ENCODE assay signal across 25 mouse cellular contexts in the genomic region with DNA sequence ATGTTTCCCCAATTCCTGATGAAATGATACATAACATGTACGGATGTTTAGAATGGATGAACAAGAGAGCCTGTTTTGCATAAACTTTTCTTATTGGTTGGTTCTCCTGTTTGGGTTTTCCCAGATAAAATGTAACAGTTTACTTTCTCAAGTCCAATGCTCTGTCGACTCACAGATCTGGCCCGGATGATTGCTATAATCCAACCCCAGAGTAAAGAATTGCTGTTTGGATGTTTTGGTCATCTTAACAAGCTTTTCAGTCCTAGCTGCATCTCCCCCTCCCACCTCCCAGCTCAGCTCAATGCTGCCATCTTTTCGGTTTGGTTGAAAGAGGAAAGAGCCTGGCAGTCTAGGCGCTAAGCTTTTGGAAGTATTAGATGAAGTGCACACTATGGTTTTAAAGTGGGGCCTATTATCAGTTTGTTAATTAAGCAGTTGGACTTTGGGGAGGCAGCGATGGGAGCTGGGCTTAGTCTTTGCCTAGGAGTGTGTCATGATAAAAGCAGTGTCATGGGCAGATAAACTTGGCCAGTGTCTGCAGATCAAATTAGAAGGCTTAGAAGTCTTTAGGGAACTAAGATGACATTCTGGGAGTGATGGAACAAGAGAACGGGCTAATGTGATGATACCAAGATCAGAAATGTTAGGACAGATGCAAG. TPM values are rescaled to one million over a fixed set of nuclear protein-coding genes. Genes with fewer than 3 reads are reported as not detected.
DNase-seq lines count a peak whose midpoint lies in the region; ATAC-seq and TF ChIP-seq lines count a peak whose summit lies in the region.
"Had no signal": no experiment of that assay in that cellular context is flagged by ENCODE, and none has a peak within 500 bp of the region (broad histone marks: within the 10 kb centered on the region; RNA-seq: fewer than 3 reads in every experiment).

No protein-coding gene starts in this region.

- H3K4me1 ChIP-seq in CH12.LX (ENCODE audit: control insufficient read depth in 1 of 2, insufficient read depth in 2 of 2) = peaks cover 7 to 12% of the 10 kb centered on the region in 2 experiments; a peak in 3 of 4 replicates
- H3K4me1 ChIP-seq in liver, embryonic 13.5 days (replicated peaks) = peaks cover 84% of the 10 kb centered on the region
- H3K4me1 ChIP-seq in forebrain, embryonic 10.5 days = peaks cover 40% of the 10 kb centered on the region
- H3K4me1 ChIP-seq in neural tube, embryonic 15.5 days = peaks cover 30% of the 10 kb centered on the region

- H3K27ac ChIP-seq in gastrocnemius, adult 2 months = peak overlapping the region; percentile 94; the same call in 1 of the 2 replicates
- no peak overlapping the region for H3K27ac ChIP-seq in CH12.LX (ENCODE audit: insufficient read depth, low read depth)
- peak overlapping the region; percentile 99 for H3K27ac ChIP-seq in liver, embryonic 13.5 days
- no peak overlapping the region for H3K27ac ChIP-seq in forebrain, embryonic 10.5 days
- H3K27ac ChIP-seq in neural tube, embryonic 15.5 days (replicated peaks) = no peak overlapping the region
- H3K27ac ChIP-seq: hindbrain, embryonic 10.5 days; midbrain, embryonic 12.5 days had no signal

- dilution Hi-C loops in CH12.LX (cut with MboI; ENCODE audit: extremely low pct_ligation_motif_present, extremely low pct_unique_long_range_greater_than_20kb, low sequenced_read_pairs) = no loop called here

- H3K27me3 ChIP-seq in CH12.LX (replicated peaks) = peaks cover 26% of the 10 kb centered on the region
- no peaks in the 10 kb centered on the region for H3K27me3 ChIP-seq in liver, embryonic 13.5 days
- 0 out of 2 replicates have a peak, but pooled peaks cover 6% of the 10 kb centered on the region for H3K27me3 ChIP-seq in forebrain, embryonic 10.5 days (ENCODE audit: poor library complexity, severe bottlenecking)
- no peaks in the 10 kb centered on the region for H3K27me3 ChIP-seq in neural tube, embryonic 15.5 days (replicated peaks)
- H3K27me3 ChIP-seq: embryonic facial prominence, embryonic 15.5 days had no signal

- intact Hi-C loops in gastrocnemius, adult 2 months (cut with DNase I) = loop anchor here (10.0 kb wide), 1 partner anchor 278 kb away; no protein-coding TSS in a partner anchor

- 12% methylated on average over 7 of the region's 7 CpGs for WGBS in liver, embryonic 13.5 days (ENCODE audit: insufficient replicate concordance)
- 73% methylated on average over 7 of the region's 7 CpGs for WGBS in forebrain, embryonic 10.5 days
- WGBS in neural tube, embryonic 15.5 days = 79% methylated on average over 7 of the region's 7 CpGs

- no peak for TF ChIP-seq POLR2A in CH12.LX (IDR thresholded peaks at IDR 0.05; ENCODE audit: low read depth, low read length)

- H3K9me3 ChIP-seq in CH12.LX (replicated peaks; ENCODE audit: low read length) = peaks cover 3% of the 10 kb centered on the region
- H3K9me3 ChIP-seq in liver, embryonic 13.5 days (replicated peaks) = no peaks in the 10 kb centered on the region
- H3K9me3 ChIP-seq in forebrain, embryonic 10.5 days = no peaks in the 10 kb centered on the region
- no peaks in the 10 kb centered on the region for H3K9me3 ChIP-seq in neural tube, embryonic 15.5 days (replicated peaks)
- H3K9me3 ChIP-seq: embryonic facial prominence, embryonic 15.5 days; hindbrain, embryonic 10.5 days; limb, embryonic 10.5 days; midbrain, embryonic 12.5 days had no signal

- H3K9ac ChIP-seq in CH12.LX (ENCODE audit: insufficient read depth, low read depth) = no peak overlapping the region
- peak overlapping the region; percentile 75 for H3K9ac ChIP-seq in liver, embryonic 13.5 days
- no peak overlapping the region for H3K9ac ChIP-seq in neural tube, embryonic 15.5 days (replicated peaks)
- H3K9ac ChIP-seq: embryonic facial prominence, embryonic 15.5 days; midbrain, embryonic 12.5 days had no signal

- TF ChIP-seq EP300 in CH12.LX (IDR thresholded peaks at IDR 0.05; ENCODE audit: low read length) = no peak

- no peak overlapping the region for H3K4me3 ChIP-seq in gastrocnemius, adult 2 months
- no peak overlapping the region for H3K4me3 ChIP-seq in CH12.LX (replicated peaks in 1 of 3; ENCODE audit: low read depth in 2 of 3, low read length in 2 of 3, poor library complexity in 1 of 3)
- H3K4me3 ChIP-seq in liver, embryonic 13.5 days (replicated peaks) = peak overlapping the region; percentile 89
- H3K4me3 ChIP-seq in forebrain, embryonic 10.5 days = no peak overlapping the region
- H3K4me3 ChIP-seq in neural tube, embryonic 15.5 days (replicated peaks) = no peak overlapping the region
- H3K4me3 ChIP-seq: hindbrain, embryonic 10.5 days; midbrain, embryonic 12.5 days had no signal

- no peaks in the 10 kb centered on the region for H3K36me3 ChIP-seq in CH12.LX (replicated peaks in 1 of 2; ENCODE audit: control insufficient read depth in 1 of 2, insufficient read depth in 1 of 2, low read length in 1 of 2)
- no peaks in the 10 kb centered on the region for H3K36me3 ChIP-seq in liver, embryonic 13.5 days
- no peaks in the 10 kb centered on the region for H3K36me3 ChIP-seq in forebrain, embryonic 10.5 days (replicated peaks)
- H3K36me3 ChIP-seq in neural tube, embryonic 15.5 days = no peaks in the 10 kb centered on the region
- H3K36me3 ChIP-seq: embryonic facial prominence, embryonic 15.5 days; hindbrain, embryonic 10.5 days; limb, embryonic 10.5 days; midbrain, embryonic 12.5 days had no signal

- TF ChIP-seq CTCF in gastrocnemius, adult 2 months (IDR thresholded peaks at IDR 0.05) = no peak
- no peak for TF ChIP-seq CTCF in CH12.LX (conservative IDR thresholded peaks at IDR 0.05 in 1 of 2, IDR thresholded peaks at IDR 0.05 in 1 of 2; ENCODE audit: low read depth in 2 of 2, low read length in 2 of 2)

- ATAC-seq in liver, embryonic 13.5 days (ENCODE audit: low read depth) = peak; percentile 34
- ATAC-seq in neural tube, embryonic 15.5 days (ENCODE audit: low FRiP score) = no peak
- ATAC-seq: forebrain, embryonic 14.5 days had no signal

- in situ Hi-C loops in CH12.LX (cut with MboI; ENCODE audit: low pct_ligation_motif_present, low pct_unique_long_range_greater_than_20kb, low sequenced_read_pairs) = no loop called here

- no peak for DNase-seq in gastrocnemius, adult 2 months
- no peak for DNase-seq in gastrocnemius, postnatal 25 days
- DNase-seq in CH12.LX (ENCODE audit: extremely low read depth) = no peak
- DNase-seq in c-Kit-positive CD71-positive TER-119-positive erythroid progenitor cells, embryonic 14.5 days (ENCODE audit: low spot score) = peak; percentile 88
- DNase-seq in liver, embryonic 13.5 days = peak; percentile 76
- no peak for DNase-seq in forebrain, embryonic 10.5 days (ENCODE audit: extremely low spot score, low spot score)
- DNase-seq in frontal cortex, postnatal 25 days (ENCODE audit: low spot score in 2 of 2) = no peak
- DNase-seq: adrenal gland, adult 8-10 months; cerebellum, adult 11-12 months; cerebellum, postnatal 14 days; embryo, embryonic 11 days; gastrocnemius, postnatal 36 days; kidney, adult 8-10 months; kidney, postnatal 36 days; layer of hippocampus, adult 9-11 months; lung, adult 2 months; lung, postnatal 36 days; thymus, adult 18-20 months; thymus, postnatal 4 days had no signal

- peak overlapping the region; percentile 63; the same call in 1 of the 2 replicates for H3K4me2 ChIP-seq in CH12.LX (ENCODE audit: insufficient read depth, low read depth, poor library complexity, severe bottlenecking)
- peak overlapping the region; percentile 89 for H3K4me2 ChIP-seq in liver, embryonic 13.5 days
- H3K4me2 ChIP-seq in neural tube, embryonic 15.5 days = no peak overlapping the region

- TF ChIP-seq RAD21 in CH12.LX (IDR thresholded peaks at IDR 0.05; ENCODE audit: low read depth, low read length) = no peak

- H3K79me2 ChIP-seq in CH12.LX (replicated peaks; ENCODE audit: control insufficient read depth, extremely low read depth, insufficient read depth, poor library complexity, severe bottlenecking) = no peaks in the 10 kb centered on the region

TF ChIP-seq in CH12.LX, 34 proteins besides CTCF, POLR2A, EP300 and RAD21 (continues in another document):
- no peak for TF ChIP-seq USF1 (IDR thresholded peaks at IDR 0.05; ENCODE audit: low read depth, low read length)
- TF ChIP-seq GABPA (IDR thresholded peaks at IDR 0.05; ENCODE audit: insufficient replicate concordance, low read depth, low read length) = no peak
- TF ChIP-seq CHD2 (IDR thresholded peaks at IDR 0.05; ENCODE audit: low read length) = no peak
- no peak for TF ChIP-seq ZMIZ1 (IDR thresholded peaks at IDR 0.05; ENCODE audit: low read depth, low read length)
- TF ChIP-seq JUN (IDR thresholded peaks at IDR 0.05; ENCODE audit: insufficient read depth, low read depth, low read length) = no peak
- TF ChIP-seq MEF2A (IDR thresholded peaks at IDR 0.05; ENCODE audit: borderline replicate concordance, low read depth, low read length) = no peak
- TF ChIP-seq PAX5 (IDR thresholded peaks at IDR 0.05; ENCODE audit: low read length) = no peak
- TF ChIP-seq USF2 (conservative IDR thresholded peaks at IDR 0.05; ENCODE audit: low read depth, low read length) = no peak
- no peak for TF ChIP-seq KAT2A (IDR thresholded peaks at IDR 0.05; ENCODE audit: insufficient replicate concordance, low read length)
- TF ChIP-seq MAZ (IDR thresholded peaks at IDR 0.05; ENCODE audit: low read depth, low read length) = no peak
- no peak for TF ChIP-seq TCF12 (IDR thresholded peaks at IDR 0.05; ENCODE audit: low read depth, low read length)
- TF ChIP-seq MYC (IDR thresholded peaks at IDR 0.05; ENCODE audit: low read depth, low read length) = no peak
- no peak for TF ChIP-seq MAX (IDR thresholded peaks at IDR 0.05; ENCODE audit: low read length)

RNA-seq across cellular contexts. Expression of a gene that starts 1.2 kb away (rescaled TPM):
- total RNA-seq in gastrocnemius, adult 2 months (2021) = 10 to 100 TPM; 53.0 to 60.8 TPM
- 10 to 100 TPM; 59.7 to 64.9 TPM for total RNA-seq in gastrocnemius, postnatal 25 days (2021)
- 0.92 and 2.0 TPM in 2 replicates for total RNA-seq in CH12.LX (2012; rRNA removed)
- 1.9 and 2.2 TPM in 2 replicates for total RNA-seq in CH12.LX (2014; rRNA removed)
- 1.4 and 1.8 TPM in 2 replicates for polyA plus RNA-seq in CH12.LX (2012; ENCODE audit: insufficient read length, low read depth)
- polyA plus RNA-seq in liver, embryonic 13.5 days (2015; fragmentation: Nextera tagmentation; extraction: Ambion mirVana) = 28.3 and 29.1 TPM in 2 replicates
- polyA plus RNA-seq in forebrain, embryonic 10.5 days (2016; fragmentation: Nextera tagmentation; extraction: Ambion mirVana) = 15.7 and 18.4 TPM in 2 replicates
- polyA plus RNA-seq in neural tube, embryonic 15.5 days (2015; fragmentation: Nextera tagmentation; extraction: Ambion mirVana) = 16.7 and 22.5 TPM in 2 replicates

RNA-seq across cellular contexts. Expression of a gene that starts 36.2 kb away (rescaled TPM):
- 100 to 1,000 TPM in 1 of 2 experiments, 10 to 100 TPM in 1; 98.9 to 117 TPM for total RNA-seq in gastrocnemius, adult 2 months (2021)
- 100 to 1,000 TPM; 136 to 142 TPM for total RNA-seq in gastrocnemius, postnatal 25 days (2021)
- total RNA-seq in CH12.LX (2012; rRNA removed) = 89.6 and 93.1 TPM in 2 replicates
- total RNA-seq in CH12.LX (2014; rRNA removed) = 104 and 111 TPM in 2 replicates
- polyA plus RNA-seq in CH12.LX (2012; ENCODE audit: insufficient read length, low read depth) = 203 and 220 TPM in 2 replicates
- 126 and 148 TPM in 2 replicates for polyA plus RNA-seq in liver, embryonic 13.5 days (2015; fragmentation: Nextera tagmentation; extraction: Ambion mirVana)
- 300 TPM in 2 replicates for polyA plus RNA-seq in forebrain, embryonic 10.5 days (2016; fragmentation: Nextera tagmentation; extraction: Ambion mirVana)
- 451 and 458 TPM in 2 replicates for polyA plus RNA-seq in neural tube, embryonic 15.5 days (2015; fragmentation: Nextera tagmentation; extraction: Ambion mirVana)

Comparison
In these comparisons a context has a peak if more than half of its experiments do, and no peak if none do; other contexts are left out.
1. DNase-seq: peak in c-Kit-positive CD71-positive TER-119-positive erythroid progenitor cells, embryonic 14.5 days (single experiment) and liver, embryonic 13.5 days (single experiment); none in gastrocnemius, adult 2 months (single experiment), gastrocnemius, postnatal 25 days (single experiment), CH12.LX (single experiment), forebrain, embryonic 10.5 days (single experiment) and frontal cortex, postnatal 25 days (0 of 2).
2. H3K27ac ChIP-seq: peak in gastrocnemius, adult 2 months (single experiment) and liver, embryonic 13.5 days (single experiment); none in CH12.LX (single experiment), forebrain, embryonic 10.5 days (single experiment) and neural tube, embryonic 15.5 days (single experiment).